Mouse (Mus musculus) 416B (cell line): Measurements from ENCODE around the gene Soga1.

Source experiments
- DNase-seq: peaks from one replicate; pipeline ENCODE4 v3.0.0; 2011; ENCODE audit warnings: low read depth

Soga1 gene

DNA sequence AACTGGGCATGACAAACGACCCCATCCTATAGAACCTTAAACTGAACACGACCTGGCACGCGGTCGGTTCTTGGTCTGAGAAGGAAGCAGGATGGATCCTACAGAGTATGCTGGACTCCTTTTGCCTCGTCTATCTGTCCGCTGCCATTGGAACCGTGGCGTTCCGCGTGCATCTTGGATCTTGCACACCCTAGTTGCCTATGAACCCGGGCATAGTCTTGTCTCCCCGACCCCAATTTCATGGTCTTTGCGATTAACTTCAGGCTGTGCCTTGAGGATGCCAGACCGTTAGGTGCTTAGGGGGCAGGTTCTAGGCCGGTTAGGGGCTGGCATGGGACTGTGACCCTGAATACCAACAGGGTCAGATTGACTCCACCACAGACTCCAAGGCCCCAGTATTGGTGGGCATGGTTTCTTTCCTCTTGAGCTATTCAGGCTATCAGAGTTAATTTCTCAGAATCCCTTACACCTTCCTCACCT is 687 bp upstream of the Soga1 start:
- DNase-seq, result no peak

DNA sequence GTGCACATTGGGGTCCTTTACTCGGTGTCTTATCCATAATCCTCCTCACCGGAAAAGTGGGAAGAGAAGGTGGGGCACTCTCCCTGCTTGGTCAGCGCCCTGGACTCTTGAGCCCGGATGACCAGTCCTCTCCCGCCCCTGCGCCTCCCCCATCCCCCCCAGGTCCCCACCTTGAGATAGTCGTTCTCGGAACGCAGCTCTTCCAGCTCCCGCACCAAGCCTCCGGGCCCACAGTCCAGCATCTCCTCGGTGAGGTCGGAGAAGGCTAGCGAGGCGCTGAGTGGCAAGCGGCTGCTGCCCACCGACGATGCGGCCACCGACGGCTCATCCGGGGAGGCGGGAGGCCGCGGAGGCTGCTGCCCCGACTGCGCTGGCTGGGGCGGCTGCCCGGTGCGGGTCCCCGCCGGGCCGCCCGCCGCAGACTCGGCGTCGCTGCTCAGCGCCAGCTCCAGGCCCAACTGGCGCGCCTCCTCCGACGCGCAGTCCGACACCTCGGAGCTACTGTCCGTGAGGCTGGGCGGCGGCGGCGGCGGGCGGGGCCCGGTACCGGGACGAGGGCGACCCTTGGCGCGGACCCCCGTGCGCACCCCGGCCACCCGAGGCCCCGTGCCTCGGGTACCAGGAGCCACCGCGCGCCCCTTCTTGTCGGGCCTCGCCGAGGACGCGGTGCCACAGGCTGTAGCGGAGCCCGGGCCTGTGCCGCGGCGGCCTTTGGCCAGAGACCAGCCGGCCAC is 828 bp downstream of the Soga1 start:
- no peak for DNase-seq

DNA sequence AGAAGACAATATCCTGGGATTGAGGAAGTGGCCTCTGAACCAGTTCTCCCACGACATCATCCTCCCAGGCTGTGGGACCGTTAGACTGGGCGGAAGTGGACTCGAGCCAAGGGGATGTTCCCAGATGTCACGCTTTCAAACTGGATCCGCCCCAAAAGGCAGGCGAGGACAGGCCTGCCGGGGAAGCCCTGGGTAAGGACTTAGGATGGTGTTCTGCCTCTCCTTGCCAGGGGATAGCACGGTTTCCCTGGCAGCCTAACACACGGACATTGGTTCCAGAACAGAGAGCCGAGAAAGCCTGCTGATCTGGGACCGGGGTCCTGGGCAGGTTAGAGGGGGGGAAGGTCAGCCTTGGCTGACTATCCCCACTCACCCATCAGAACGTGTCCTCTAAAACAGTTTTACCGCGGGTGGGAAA is 1.4 kb downstream of the Soga1 start:
- no peak for DNase-seq

DNA sequence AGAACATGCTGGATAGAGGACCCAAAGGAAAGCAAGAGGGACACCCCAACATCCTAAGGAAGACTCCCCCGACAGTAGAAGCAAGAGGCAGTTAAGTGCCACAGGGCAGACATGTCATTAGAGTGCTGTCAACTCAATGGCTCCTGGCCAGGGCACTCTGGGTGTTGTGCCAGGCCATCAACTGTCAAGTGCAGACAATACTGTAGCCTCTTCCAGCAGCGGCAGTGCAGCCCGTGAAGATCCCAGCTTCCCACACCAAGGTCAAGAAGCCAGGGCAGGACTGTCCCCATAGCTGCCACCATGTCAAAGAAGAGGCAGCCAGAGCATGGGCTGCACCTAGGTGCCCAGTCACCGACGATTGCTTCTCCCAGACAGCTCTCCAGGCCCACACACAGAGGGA is 1.9 kb downstream of the Soga1 start:
- no peak for DNase-seq

DNA sequence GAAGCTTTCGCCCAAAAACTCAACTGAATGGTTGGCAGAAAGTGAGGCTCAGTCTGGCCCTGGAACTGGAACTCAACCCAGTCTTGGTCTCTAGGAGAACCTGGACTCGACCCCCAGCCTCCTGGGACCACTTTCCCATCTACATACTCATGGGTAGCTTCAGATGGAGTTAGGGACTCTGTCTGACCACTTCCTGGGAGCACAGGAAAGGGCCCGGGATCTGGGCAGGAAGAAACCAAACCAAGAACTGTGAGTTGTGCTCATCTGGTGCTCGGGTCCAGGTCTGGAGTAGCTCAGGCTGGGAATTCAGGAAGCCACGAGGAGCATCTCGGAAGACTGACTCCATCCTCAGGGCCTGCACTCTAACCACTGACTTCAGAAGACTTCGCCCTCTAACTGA is 2.5 kb downstream of the Soga1 start:
- DNase-seq, result no peak

DNA sequence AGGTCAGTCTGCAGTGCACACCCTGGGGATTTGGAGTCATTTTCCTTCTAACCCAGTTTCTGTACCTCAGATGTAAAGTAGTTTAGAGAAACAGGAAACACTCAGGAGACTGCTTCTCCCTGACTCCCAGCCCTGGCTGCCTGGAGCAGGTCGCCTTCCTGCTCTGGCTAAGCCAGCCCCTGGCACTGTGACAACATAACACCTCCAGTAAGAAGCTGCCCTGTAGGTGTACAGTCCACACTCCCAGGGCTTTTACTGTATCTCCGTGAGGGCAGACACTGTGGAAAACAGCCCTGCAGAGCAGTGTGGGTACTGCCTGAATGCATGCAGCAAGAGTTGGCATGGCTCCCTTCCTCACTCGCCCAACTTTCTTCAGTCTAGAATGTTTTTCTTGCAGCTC is 3.4 kb downstream of the Soga1 start:
- DNase-seq, result no peak

DNA sequence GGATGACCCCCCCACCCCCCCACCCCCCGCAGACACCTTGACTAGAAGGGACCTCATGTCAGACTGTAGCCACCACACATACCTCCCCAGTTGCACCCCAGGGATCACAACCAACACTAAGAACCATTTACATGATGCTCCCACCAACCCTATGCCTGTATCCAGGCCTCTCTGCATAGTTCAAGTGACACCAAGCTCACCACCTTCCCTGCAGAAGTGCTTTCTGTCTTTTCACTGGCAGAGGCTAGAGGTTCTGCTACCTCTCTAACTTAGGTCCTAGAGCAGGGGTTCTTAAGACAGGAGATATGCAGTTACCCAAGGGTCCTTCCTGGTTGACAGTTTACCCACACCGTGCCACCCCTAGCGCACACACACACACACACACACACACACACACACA is 3.8 kb downstream of the Soga1 start:
- DNase-seq, result no peak

DNA sequence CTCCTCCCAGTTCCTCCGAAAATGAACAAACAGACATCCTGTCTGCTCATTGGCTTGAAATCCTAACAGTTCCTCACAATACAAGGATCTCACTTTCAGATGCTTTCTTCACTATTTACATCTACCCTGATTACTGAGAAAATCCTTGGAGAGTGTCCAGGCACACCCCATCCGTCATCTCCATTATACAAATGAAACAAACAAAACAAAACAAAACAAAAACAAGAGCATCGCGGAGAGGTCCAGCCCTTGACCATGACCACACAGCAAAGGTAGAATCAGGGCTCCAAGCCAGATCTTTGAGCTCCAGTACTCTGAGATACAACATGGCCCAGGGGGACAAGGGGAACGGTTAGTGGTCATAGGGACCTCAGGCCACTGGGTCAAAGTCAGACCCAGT is 4.3 kb downstream of the Soga1 start:
- DNase-seq, result no peak

DNA sequence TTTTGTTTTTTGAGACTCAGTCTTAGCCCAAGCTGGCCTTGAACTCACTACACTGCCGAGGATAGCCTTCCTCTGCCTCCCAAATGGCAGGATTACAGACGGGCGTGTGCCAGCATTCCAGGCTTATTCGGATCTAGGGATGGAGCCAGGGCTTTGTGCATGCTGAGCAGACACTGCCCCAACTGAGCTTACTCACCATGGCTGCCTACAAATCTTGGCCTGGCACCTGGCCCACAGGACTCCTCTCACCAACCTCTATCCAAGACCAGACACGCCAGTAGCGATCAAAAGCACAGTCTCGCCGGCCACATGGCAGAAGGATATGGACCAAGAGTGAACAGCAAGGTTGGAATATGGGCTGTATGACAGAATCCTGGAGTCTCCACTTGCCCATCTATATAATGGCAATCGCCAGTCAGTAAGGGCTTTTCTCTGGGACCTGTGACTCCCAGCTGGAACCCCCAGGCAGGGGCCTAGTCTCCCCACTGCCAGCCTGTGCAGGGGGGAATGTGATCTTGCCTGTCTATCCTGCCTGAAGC is 4.8 kb downstream of the Soga1 start:
- no peak for DNase-seq

DNA sequence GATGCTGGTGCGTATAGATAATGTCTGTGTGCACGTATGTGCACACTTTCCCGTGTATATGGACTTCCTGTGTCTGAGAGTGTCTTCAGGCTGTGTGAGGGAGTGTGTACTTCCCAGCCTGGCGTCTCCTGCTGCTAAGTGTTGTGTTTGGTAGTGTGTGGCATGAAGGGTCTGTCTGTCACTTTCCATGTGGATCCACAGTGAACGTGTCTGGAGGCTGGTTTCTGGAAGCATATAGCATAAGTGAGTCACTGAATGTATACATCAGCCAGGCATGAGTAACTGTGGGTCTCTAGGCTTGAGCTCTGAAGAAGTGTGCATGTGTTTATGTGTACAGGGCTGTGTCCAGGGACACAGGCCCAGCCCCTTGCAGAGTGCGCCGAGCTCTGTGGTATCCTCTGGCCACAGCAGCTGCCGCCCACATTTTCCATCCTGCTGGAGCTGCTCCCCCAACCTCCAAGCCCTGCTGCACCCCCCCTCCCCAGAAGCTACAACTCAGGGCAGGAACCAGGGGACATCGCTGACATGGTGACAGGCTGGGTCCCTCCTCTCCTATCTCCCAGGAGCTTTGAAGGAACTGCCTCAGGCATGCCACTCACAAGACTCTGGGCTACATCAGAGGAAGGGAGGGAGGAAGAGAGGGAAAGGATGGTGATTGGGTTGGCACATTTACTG is 5.5 kb downstream of the Soga1 start:
- DNase-seq, result peak; percentile 54

DNA sequence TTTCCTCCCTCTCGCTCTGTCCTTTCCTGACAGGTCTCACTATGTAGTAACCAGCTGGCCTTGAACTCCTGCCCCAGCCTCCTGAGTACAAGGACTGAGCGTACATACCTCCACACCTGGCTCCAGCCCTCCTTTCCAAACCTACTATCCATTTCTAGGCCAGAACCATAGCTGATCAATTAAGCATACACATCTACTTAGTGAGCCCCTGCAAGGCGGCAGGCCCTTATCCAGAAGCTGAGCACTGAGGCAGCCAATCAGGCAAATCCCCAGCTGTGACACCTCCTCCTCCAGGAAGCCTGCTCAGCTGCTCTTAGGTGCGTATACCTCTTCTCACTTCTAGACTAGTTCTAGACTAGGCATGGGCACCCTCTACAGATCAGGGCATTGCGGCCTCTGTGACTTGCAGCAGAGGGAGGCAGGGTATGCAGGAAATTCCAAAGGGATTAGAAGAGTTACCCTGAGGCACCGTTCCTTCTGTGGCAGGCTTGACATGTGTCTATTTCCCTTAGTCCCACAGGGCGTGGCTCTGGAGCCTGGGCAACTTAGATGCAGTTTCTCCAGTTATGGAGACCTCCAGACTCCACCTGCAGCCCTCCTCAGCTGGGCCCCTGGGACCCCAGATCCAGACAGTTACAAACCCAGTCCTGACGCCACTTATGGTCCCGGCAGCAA is 6.6 kb downstream of the Soga1 start:
- no peak for DNase-seq

DNA sequence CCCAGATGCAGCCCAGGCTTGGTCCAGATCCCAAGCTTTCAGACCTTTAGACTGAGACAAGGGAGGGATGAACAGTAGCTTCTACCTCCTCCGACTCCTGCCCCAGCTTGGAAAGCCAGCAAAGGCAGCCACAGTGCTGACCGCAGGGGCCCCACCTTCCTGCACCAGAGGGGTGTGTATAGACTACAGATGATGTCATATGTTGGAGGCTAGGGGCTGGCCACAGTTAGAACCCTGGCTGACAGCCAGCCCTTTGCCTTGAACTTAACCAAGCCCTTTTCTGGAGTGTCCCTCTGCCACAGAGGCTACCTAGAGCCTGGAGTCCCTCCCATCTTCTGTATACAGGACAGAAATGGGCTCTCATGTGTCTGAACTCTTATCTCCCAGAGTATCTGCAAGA is 7.5 kb downstream of the Soga1 start:
- DNase-seq, result peak; percentile 96

DNA sequence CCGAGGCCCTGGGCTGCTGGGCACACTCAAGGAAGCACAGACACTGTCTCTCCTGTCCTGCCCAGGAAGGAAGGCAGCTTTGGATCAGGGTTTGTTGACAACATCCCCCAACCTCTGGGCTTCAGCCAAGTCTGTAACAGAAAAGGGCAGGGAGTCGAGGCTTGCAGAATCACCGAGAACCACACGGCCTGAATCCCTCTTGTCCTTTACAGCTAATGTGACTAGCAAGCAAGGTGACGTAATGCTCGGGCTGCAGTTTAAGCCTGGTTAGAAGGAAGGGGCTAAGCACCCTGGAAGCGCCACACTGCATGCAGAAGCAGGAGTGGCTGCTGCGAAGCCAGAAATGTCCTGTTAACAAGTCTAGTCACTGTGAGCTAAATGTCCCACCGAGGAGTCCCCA is 8.7 kb downstream of the Soga1 start:
- peak; percentile 75 for DNase-seq

DNA sequence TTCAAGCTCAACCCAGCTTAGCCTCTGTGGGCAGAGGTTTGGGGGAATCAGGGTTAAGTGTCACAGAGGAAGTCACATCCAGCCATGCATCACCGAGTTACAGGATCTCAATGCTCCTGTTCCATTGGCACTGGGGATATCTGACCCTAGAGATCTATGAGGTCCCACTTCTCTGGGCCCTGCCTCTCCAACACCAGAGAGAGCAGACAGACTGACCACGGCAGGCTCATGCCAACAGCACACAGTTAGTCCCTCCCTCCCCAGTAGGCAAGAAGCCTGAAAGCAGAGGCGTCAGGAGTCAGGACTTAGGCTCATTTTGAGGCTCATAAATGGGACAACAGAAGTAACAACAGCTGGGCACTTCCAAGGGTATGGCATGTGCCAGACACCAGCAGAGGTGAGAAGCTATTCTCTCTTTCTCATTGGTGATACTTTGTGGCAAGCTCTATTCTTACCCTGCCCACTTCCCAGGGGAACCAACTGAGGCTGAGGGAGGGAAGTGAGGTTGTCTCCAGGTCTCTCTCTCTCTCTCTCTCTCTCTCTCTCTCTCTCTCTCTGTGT is 9.2 kb downstream of the Soga1 start:
- no peak for DNase-seq

DNA sequence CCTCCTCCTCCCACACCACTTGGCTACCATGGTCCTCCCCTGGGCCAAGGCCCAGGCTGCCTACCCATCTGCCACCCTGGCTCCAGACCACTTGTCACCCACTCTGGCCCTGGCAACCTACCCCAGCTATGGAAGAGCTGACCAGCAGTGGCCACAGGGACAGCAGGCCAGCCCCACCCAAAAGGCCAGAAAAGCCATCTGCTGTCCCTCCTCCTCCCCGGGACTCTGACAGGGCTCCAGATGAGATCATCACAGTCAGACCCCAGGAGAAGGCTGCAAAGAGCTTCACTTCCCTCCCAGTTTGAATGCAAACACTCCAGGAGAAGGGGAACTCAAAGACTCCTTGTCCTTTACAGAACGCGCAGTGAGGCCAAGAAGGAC is 9.7 kb downstream of the Soga1 start:
- peak; percentile 24 for DNase-seq

DNA sequence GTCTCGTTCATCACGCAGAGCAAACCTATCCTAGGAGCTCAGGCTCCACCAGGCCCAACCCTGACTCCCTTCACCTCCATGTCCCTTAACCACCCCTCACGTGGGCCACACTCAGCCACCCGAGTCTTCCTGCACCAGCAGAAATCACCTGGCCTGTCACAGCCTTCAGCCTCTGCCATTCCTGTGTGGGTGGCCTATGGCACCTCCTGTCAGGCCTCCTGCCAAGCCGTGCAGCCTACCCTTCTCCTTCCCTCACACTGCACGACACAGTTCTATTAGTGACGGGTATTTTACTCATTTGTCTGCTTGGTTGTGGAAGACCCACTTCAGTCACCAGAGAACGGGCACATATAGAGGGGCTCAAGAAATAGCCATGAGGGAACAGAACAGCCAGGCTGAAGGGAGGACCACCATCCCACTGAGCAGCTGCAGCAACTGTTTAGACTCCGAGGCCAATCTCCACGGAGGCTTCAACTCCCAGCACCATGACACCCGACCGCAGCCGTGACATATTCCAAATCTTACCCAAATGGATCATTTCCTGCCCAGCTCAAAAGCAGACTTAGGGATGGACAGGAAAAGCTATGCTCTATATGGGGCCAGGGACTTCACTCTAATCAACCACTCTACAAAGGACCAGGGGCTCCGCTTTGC is 10.2 kb downstream of the Soga1 start:
- no peak for DNase-seq

DNA sequence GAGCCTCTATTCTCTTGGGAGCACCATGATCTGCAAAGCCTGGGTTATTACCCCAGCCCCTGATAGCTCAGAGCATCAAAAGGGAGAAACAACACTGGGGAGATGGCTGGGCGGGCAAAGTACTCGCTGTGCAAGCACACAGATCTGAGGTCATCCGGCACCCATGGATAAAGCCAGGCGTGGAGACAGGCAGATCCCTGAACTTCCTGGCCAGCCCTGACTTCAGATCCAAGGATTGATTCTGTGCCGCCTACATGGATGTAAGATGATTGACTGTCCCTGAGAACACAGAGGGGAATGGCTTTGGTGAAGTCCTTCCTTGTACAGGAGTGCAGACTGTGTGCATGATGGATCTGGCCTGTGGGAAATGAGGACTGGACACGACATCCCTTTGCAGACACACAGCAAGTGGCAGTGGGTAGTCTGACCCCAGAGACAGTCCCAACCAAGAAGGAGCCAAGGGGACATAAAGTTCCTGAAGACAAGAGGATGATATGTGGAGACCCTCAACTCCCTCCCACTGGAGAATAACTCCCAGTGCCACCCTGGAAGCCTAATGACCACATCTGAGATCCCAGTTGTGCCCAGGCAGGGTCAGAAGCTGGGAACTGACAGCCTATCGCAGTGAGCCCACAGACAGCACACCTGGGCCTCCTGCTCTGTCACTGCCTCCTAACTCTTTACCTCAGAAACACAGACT is 12.2 kb downstream of the Soga1 start:
- DNase-seq, result no peak

DNA sequence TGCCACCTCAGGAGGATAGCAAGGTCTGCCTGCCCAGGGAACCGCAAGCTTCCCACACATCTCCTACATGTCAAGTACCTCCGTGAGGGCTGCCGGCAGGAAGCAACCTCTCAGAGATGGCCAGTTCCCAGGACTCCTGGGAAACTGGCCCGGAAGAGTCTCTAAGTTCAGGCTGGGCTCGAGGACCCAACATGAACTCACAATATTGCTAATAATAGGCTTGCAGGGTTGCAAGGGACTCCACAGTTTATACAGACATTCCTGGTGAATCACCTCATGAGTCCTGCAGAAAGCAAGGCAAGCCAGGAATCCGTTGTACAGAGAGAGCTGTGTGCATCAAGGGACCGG is 13.2 kb downstream of the Soga1 start:
- DNase-seq, result no peak

DNA sequence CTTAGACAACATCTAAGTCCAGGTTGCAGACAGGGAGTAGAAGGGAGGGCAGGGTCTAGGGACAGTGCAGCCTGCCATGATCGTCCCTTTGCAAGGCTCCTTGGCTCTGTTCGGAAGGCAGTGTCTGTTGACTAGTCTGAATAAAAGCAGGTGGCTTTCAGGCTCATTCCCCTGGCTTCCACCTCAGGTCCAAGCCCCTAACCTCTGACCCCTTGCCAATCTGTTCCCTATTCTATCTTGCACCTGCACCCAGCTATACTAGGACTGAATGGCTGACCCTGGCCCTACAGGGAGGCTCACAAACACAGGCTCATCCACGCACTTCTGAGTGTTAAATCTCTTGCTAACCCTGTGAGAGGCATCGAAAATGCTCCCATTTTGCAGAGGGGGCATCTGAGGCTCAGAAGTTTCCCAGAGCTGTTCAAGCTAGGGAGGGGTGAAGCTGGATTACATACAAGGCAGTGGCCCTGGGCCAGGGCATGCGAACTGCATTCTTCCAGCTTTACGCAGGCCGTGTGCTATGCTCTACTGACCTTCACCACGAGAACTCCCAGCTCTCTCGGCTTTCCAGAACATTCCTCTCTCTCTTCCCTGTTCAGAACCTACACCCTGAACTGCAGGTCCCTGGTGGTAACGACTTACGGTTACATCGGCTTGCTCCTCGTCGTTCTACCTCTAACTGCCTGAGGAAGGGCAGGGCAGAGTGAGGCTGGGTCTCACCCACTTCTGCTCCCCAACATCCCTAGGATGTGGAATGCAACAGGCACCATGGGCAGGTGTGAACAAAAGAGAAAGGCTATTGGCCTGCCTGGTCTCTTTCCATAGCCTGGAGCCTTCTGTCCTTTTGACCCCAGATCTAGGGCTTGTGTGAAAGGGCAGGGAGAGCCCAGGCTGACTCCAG is 13.8 kb downstream of the Soga1 start:
- DNase-seq, result no peak

DNA sequence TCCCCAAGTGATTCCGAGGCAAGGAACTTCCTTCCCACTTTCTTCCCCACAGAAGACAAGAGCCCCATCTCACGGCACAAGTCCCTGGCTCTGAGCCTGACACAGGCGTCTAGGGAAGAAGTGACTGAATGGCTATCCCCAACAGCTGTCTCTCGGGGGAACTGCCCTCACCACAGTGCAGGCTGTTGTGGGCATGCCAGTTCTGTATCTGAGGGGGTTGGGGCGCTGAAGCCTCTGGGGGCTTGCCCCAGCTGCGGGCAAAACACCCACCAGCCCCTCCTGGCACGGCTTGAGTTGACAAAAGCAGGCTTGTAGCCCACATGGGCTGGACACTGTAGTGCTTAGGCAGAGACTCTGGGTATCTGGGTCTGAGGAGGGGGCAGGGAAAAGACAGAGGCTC is 14.9 kb downstream of the Soga1 start:
- DNase-seq, result no peak
